Mouse (Mus musculus) ES-Bruce4 (cell line): ENCODE results near the gene Smc2.
"Not testable (repeated sequence)": the region's sequence is repeated elsewhere in the genome, so short reads cannot be mapped to it uniquely, and the experiment has no call there.

Experiments used
- CTCF ChIP-seq: IDR thresholded peaks from one replicate; pipeline ENCODE4 v1.8.1; 2011; ENCODE audit warnings: low read depth, low read length
- EP300 ChIP-seq: IDR thresholded peaks from 2 replicates; pipeline ENCODE4 v1.6.1; 2011; ENCODE audit warnings: low read depth, low read length; ENCODE audit not compliant: insufficient read depth
- POLR2A ChIP-seq: IDR thresholded peaks from one replicate; pipeline ENCODE4 v1.8.1; 2011; ENCODE audit warnings: low read length; ENCODE audit not compliant: insufficient read depth

DNA sequence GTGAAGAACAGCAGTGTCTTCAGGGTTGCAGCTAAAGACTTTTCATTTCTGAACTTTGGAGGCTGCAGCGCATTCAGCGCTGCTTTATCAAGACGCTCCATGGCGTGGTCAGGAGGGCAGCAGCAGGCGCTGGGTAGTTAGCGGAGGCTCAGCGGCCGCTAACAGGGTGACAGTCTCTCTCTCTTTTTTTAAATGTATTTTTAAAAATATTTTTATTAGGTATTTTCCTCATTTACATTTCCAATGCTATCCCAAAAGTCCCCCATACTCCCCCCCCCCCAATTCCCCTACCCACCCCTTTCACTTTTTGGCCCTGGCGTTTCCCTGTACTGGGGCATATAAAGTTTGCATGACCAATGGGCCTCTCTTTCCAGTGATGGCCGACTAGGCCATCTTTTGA, 58.1 kb downstream of the Smc2 start, which contains the start of gene Vma21-ps:
- TF ChIP-seq EP300, POLR2A, CTCF: not testable (repeated sequence)
